Mouse (Mus musculus) left cerebral cortex, adult 2 months (tissue): ENCODE measurements at regions not wholly inside any gene's neighbourhood (a gene's known extent, or its start where the extent isn't known, plus 50 kb on each side); places are given as distances from the start of the nearest gene placed in this dataset.

Experiments
- DNase-seq, 2 experiments: peaks; one replicate each; pipeline ENCODE4 v3.0.0; 2021 to 2022; ENCODE audit warnings: low spot score in 2 of 2, mixed read lengths in 1 of 2; ENCODE audit errors: extremely low spot score in 1 of 2
- H3K27ac ChIP-seq: fragments of 200-600 bp; 2 replicates; pipeline ENCODE4 v1.8.1; 2022
- H3K4me3 ChIP-seq: fragments of 200-600 bp; 2 replicates; pipeline ENCODE4 v1.8.1; 2022
- CTCF ChIP-seq: fragments of 200-600 bp; IDR thresholded peaks from 2 replicates; pipeline ENCODE4 v1.8.1; 2022; ENCODE audit warnings: antibody characterized with exemption, mild to moderate bottlenecking, moderate library complexity
- intact Hi-C: fragments of 180-260 bp; cut with DNase I; formaldehyde crosslinking; loops from one replicate; pipeline ENCODE4 v1.15.1; 2025

- DNase-seq = no peak
- TF ChIP-seq CTCF = no peak
Measured at GRCm38 (mm10) chr2:174867397-174867796, 107.0 kb downstream of the Edn3 start.

GRCm38 (mm10) chr2:174868186-174868585 lies 107.8 kb downstream of the Edn3 start:
- DNase-seq = no peak
- H3K27ac ChIP-seq = no peak overlapping the region
- intact Hi-C loops = no loop called here
- H3K4me3 ChIP-seq = no peak overlapping the region
- no peak for TF ChIP-seq CTCF

More at GRCm38 (mm10) chr2:174867397-174867796, 107.0 kb downstream of the Edn3 start:
- intact Hi-C loops = no loop called here
- Histone ChIP-seq H3K27ac (no peak overlapping the region), H3K4me3 (no peak overlapping the region)

GRCm38 (mm10) chr2:174868743-174869369 lies 108.4 kb downstream of the Edn3 start:
- DNase-seq = no peak
- H3K27ac ChIP-seq = no peak overlapping the region
- H3K4me3 ChIP-seq = no peak overlapping the region
- intact Hi-C loops = no loop called here
- TF ChIP-seq CTCF = no peak

- intact Hi-C loops = no loop called here
- no peak overlapping the region for H3K4me3 ChIP-seq
- TF ChIP-seq CTCF = peak; percentile 50
- DNase-seq = no peak
- no peak overlapping the region for H3K27ac ChIP-seq
Measured at GRCm38 (mm10) chr2:174870284-174870683, 109.9 kb downstream of the Edn3 start.

- no peak for DNase-seq
- no peak for TF ChIP-seq CTCF
- intact Hi-C loops = no loop called here
Measured at GRCm38 (mm10) chr2:174871225-174871624, 110.8 kb downstream of the Edn3 start.

GRCm38 (mm10) chr2:174871844-174872243 lies 111.4 kb downstream of the Edn3 start:
- no peak overlapping the region for H3K27ac ChIP-seq
- DNase-seq = no peak
- intact Hi-C loops = no loop called here
- no peak overlapping the region for H3K4me3 ChIP-seq
- no peak for TF ChIP-seq CTCF

More at GRCm38 (mm10) chr2:174871225-174871624, 110.8 kb downstream of the Edn3 start:
- Histone ChIP-seq H3K4me3 (no peak overlapping the region), H3K27ac (no peak overlapping the region)

- DNase-seq = no peak
- no peak overlapping the region for H3K4me3 ChIP-seq
- intact Hi-C loops = no loop called here
- H3K27ac ChIP-seq = no peak overlapping the region
- TF ChIP-seq CTCF = no peak
Measured at GRCm38 (mm10) chr2:174876886-174877285, 116.5 kb downstream of the Edn3 start.

GRCm38 (mm10) chr2:174878979-174879378 lies 118.6 kb downstream of the Edn3 start:
- TF ChIP-seq CTCF = no peak
- H3K4me3 ChIP-seq = no peak overlapping the region
- no peak for DNase-seq
- intact Hi-C loops = no loop called here
- H3K27ac ChIP-seq = no peak overlapping the region

- no peak for TF ChIP-seq CTCF
- Histone ChIP-seq H3K4me3 (no peak overlapping the region), H3K27ac (no peak overlapping the region)
- DNase-seq = no peak
- intact Hi-C loops = no loop called here
Measured at GRCm38 (mm10) chr2:174880659-174881058, 120.2 kb downstream of the Edn3 start.

- no peak for DNase-seq
- TF ChIP-seq CTCF = no peak
- intact Hi-C loops = no loop called here
- Histone ChIP-seq H3K4me3 (no peak overlapping the region), H3K27ac (no peak overlapping the region)
Measured at GRCm38 (mm10) chr2:174884232-174885225, 124.1 kb downstream of the Edn3 start.

GRCm38 (mm10) chr2:174892658-174893057 lies 117.4 kb upstream of the Gm14444 start:
- no peak for DNase-seq
- no peak for TF ChIP-seq CTCF
- Histone ChIP-seq H3K27ac (no peak overlapping the region), H3K4me3 (no peak overlapping the region)
- intact Hi-C loops = no loop called here

- intact Hi-C loops = no loop called here
- TF ChIP-seq CTCF = no peak
- Histone ChIP-seq H3K27ac (no peak overlapping the region), H3K4me3 (no peak overlapping the region)
- no peak for DNase-seq
Measured at GRCm38 (mm10) chr2:174897424-174897823, 112.6 kb upstream of the Gm14444 start.
